Mouse (Mus musculus) forebrain, embryonic 14.5 days (tissue): ENCODE results near the gene Cops7a. TPM values are rescaled to one million over a fixed set of nuclear protein-coding genes. Genes with fewer than 3 reads are reported as not detected.
A peak's percentile ranks its signal among the peaks of the same experiment; 100 is the strongest.

Experiments used
- ATAC-seq: fragments of 200-750 bp; cut with Nextera tagmentation; 2 replicates; pipeline ENCODE4 v1.8.0; 2017; ENCODE audit warnings: mild to moderate bottlenecking, moderate library complexity
- DNase-seq: peaks from one replicate; pipeline ENCODE4 v3.0.0-alpha.2; 2015; ENCODE audit warnings: low spot score
- H3K27ac ChIP-seq: fragments of 300-500 bp; sonication (generic); 2 replicates; pipeline ENCODE4 v1.5.1; 2014; ENCODE audit warnings: low read depth, mild to moderate bottlenecking, control low read depth, low read length, moderate library complexity
- H3K27me3 ChIP-seq: fragments of 300-500 bp; sonication (generic); replicated peaks from 2 replicates; pipeline ENCODE4 v1.6.1; 2014; ENCODE audit warnings: low read length, control low read depth, mixed read lengths; ENCODE audit not compliant: control insufficient read depth, insufficient read depth
- H3K36me3 ChIP-seq: fragments of 300-500 bp; sonication (generic); 2 replicates; pipeline ENCODE4 v1.6.1; 2014; ENCODE audit warnings: low read length, control low read depth; ENCODE audit not compliant: control insufficient read depth, insufficient read depth
- H3K4me1 ChIP-seq: fragments of 300-500 bp; sonication (generic); 2 replicates; pipeline ENCODE4 v1.6.1; 2014; ENCODE audit warnings: antibody characterized with exemption, low read length, control low read depth; ENCODE audit not compliant: control insufficient read depth, insufficient read depth
- H3K4me2 ChIP-seq: fragments of 300-500 bp; sonication (generic); 2 replicates; pipeline ENCODE4 v1.6.1; 2014; ENCODE audit warnings: mild to moderate bottlenecking, control low read depth, low read length
- H3K4me3 ChIP-seq: fragments of 300-500 bp; sonication (generic); 2 replicates; pipeline ENCODE4 v1.5.1; 2014; ENCODE audit warnings: low read depth, low read length, control low read depth
- H3K9ac ChIP-seq: fragments of 300-500 bp; sonication (generic); 2 replicates; pipeline ENCODE4 v1.6.1; 2014; ENCODE audit warnings: mild to moderate bottlenecking, low read length, control low read depth, moderate library complexity
- H3K9me3 ChIP-seq: fragments of 300-500 bp; sonication (generic); replicated peaks from 2 replicates; pipeline ENCODE4 v1.6.1; 2016; ENCODE audit warnings: low read length, control low read depth, mixed read lengths; ENCODE audit not compliant: control insufficient read depth
- WGBS: fragments of 180-500 bp; shearing (Covaris S2); extraction: QIAGEN DNeasy Blood & Tissue Kit; methylation state at CpG from one replicate; pipeline ENCODE4 v1.1.7; 2014; 5-methylcytosine and 5-hydroxymethylcytosine counted together
- polyA plus RNA-seq: library from polyadenylated mRNA; unstranded; fragments of >200 nt; fragmentation: Nextera tagmentation; extraction: Ambion mirVana; gene quantifications from 2 replicates; pipeline ENCODE4 v1.2.1, GENCODE M21; 2014

Gene Cops7a
- polyA plus RNA-seq, 1 experiment from 2014 or later = 105 TPM

DNA sequence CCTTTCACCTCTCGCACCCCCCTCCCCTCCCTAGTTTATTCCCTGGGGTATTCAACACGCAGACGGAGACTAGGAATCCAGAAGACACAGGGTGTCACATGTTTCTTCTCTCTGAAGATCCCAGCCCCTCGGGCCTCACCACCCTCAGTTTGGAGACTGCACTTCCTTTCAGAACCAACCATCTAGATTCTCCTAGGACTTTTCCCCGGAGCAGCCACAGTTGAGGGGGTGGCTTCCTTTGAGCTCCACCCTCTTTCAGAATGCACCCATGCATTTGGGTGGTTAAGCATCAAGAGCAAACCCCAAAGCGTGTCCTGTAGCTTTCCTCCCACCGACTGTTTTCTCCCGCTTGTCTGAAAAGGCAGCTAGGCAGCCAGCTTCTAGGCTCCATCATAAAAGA is 32.7 kb upstream of the Cops7a start:
- H3K4me3 ChIP-seq = peak overlapping the region; percentile 70
- peaks cover 28% of the 10 kb centered on the region for H3K27me3 ChIP-seq
- 13% methylated on average over 8 of the region's 8 CpGs for WGBS
- peak overlapping the region; percentile 83 for H3K9ac ChIP-seq
- no peak overlapping the region for H3K27ac ChIP-seq
- peaks cover 5% of the 10 kb centered on the region for H3K4me1 ChIP-seq
- no peaks in the 10 kb centered on the region for H3K9me3 ChIP-seq
- DNase-seq (no peak), ATAC-seq (no peak)
- H3K4me2 ChIP-seq = peak overlapping the region; percentile 94
- H3K36me3 ChIP-seq = no peaks in the 10 kb centered on the region

DNA sequence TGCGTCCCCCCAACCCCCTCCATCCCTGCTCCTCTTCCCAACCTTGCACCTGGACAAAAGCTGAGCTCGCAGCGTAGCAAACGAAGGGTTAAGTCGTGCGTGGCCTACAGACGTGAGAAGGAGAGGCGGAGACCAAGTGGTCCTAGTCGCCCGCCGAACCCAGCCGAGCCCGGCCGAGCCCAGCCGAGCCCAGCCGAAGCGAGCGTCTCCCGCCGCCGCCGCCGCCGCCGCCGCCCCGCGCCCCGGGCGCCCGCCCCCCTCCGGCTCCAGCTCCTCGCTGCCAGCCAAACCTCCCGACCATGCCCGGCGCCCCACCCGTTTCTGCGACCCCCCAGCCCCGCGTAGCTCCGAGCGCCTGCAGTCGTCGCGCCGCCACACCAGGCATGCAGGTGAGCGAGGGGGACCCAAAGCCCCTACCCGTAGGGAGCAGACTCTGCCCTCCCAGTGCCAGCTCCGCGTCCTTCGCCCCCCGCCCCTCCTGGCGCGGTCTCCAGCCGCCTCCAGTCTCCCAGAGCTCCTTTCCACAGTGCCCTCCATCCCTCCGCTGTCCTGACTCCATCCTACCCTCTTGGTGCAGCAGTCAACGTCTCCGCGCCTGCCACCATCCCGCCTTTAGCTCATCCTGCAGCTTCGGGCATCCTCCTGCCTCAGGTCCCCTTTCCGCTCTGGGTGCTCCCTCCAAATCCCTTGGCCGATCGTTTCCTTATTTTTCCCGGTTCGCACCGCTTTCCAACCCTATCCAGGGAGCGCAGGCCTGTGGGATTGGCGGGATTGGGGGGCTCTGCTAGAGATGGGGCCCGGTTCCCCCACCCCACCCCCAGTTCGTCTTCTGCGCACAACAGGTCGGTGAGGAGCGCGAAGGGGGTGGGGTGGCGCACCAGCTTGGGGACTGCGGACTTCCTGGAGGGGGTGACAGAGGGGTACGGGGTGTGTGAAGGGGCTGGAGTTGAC is 31.5 kb upstream of the Cops7a start, which contains the start of gene Pianp:
Gene Pianp (plus strand): TSS at position 144 of the 951 bp plus-strand sequence.
- WGBS = 1% methylated on average over 45 of the region's 78 CpGs
- H3K4me2 ChIP-seq = peak within 1 kb of the TSS; percentile 94
- peak within 1 kb of the TSS; percentile 83 for H3K9ac ChIP-seq
- peaks cover 5% of the 10 kb centered on the region for H3K4me1 ChIP-seq
- ATAC-seq = peak; percentile 86
- H3K9me3 ChIP-seq = no peaks in the 10 kb centered on the region
- H3K4me3 ChIP-seq = peak within 1 kb of the TSS; percentile 70
- no peaks in the 10 kb centered on the region for H3K36me3 ChIP-seq
- DNase-seq = peak; percentile 81
- H3K27me3 ChIP-seq = peaks cover 25% of the 10 kb centered on the region
- H3K27ac ChIP-seq = peak within 1 kb of the TSS; percentile 55; the same call in 1 of the 2 replicates

DNA sequence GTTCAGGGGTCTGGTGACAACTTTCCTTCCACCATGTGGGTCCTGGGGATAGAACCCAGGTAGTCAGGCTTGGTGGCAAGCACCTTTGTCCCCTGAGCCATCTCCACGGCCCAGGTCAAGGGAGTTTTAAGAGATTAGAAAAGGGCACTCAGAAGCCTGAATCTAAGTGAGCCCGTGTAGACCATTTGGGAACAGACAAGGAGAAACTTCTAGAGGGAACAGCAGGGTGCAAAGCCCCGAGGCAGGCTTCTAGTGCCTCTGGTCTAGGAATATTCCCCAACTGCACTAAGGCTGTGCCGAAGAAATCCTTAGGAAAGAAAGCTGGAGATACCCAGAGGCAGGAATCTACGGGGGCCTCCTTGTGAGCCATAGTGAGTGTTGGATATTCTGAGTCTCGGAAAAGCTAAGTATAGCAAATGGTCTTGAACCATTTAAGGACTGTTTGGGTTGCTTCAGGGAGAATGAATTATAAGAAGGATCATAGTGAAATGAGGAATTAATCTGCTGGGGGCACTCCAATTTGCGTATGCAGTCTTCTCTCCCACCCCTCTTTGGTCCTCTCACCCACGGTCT is 30.6 kb upstream of the Cops7a start:
- ATAC-seq = no peak
- Histone ChIP-seq H3K4me3 (peak overlapping the region; percentile 70), H3K9me3 (no peaks in the 10 kb centered on the region), H3K27ac (no peak overlapping the region), H3K4me1 (peaks cover 5% of the 10 kb centered on the region), H3K36me3 (no peaks in the 10 kb centered on the region), H3K9ac (peak overlapping the region; percentile 83), H3K4me2 (peak overlapping the region; percentile 94), H3K27me3 (peaks cover 25% of the 10 kb centered on the region)
- WGBS = 46% methylated on average over 8 of the region's 8 CpGs
- DNase-seq = no peak

DNA sequence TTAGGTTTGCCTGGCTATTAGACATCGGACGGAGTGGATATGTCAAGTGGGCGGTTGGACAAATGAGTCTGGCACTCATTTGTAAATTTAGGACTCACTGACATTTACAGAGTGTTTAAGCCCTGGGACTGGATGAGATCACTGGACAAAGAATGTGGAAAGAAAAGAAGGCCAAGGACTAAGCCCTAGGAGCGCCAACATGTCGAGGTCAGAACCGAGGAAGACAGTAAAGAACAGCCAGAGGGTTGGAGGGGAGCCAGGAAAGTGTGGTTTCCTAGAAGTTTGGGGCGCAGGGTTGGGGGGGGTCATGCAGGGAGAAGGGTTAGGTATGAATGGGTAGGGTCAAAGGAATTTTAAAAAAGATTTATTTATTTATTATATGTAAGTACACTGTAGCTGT is 29.9 kb upstream of the Cops7a start:
- DNase-seq = no peak
- Histone ChIP-seq H3K36me3 (no peaks in the 10 kb centered on the region), H3K4me1 (peaks cover 5% of the 10 kb centered on the region), H3K9me3 (no peaks in the 10 kb centered on the region), H3K9ac (no peak overlapping the region), H3K4me2 (no peak overlapping the region), H3K27me3 (peaks cover 25% of the 10 kb centered on the region), H3K4me3 (no peak overlapping the region), H3K27ac (no peak overlapping the region)
- ATAC-seq = no peak
- 80% methylated on average over 7 of the region's 7 CpGs for WGBS

DNA sequence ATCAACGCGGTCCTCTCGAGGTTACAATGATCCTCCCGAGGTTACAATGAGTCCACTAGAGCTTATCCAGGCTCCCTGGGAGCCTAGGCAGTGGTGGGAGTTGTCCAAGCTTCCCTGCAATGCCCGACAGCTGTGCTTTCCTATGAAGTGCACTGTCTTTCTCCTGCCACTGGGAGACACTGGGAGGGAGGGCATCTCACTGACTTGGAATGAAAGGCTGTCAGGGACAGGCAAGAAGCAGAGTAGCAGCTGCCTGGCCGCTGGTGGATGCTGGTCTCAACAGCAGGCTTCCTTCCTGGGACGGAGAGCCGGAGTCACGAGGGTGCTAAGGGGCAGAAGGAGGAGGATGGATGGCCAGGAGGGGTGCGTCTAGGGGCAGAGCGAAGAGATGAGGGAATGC is 28.5 kb upstream of the Cops7a start:
- H3K9me3 ChIP-seq = no peaks in the 10 kb centered on the region
- 12% methylated on average over 11 of the region's 11 CpGs for WGBS
- peaks cover 5% of the 10 kb centered on the region for H3K4me1 ChIP-seq
- H3K4me3 ChIP-seq = no peak overlapping the region
- H3K27me3 ChIP-seq = peaks cover 17% of the 10 kb centered on the region
- no peak overlapping the region for H3K4me2 ChIP-seq
- ATAC-seq = no peak
- H3K36me3 ChIP-seq = no peaks in the 10 kb centered on the region
- peak; percentile 51 for DNase-seq
- H3K9ac ChIP-seq = peak overlapping the region; percentile 32; the same call in 1 of the 2 replicates
- H3K27ac ChIP-seq = no peak overlapping the region

DNA sequence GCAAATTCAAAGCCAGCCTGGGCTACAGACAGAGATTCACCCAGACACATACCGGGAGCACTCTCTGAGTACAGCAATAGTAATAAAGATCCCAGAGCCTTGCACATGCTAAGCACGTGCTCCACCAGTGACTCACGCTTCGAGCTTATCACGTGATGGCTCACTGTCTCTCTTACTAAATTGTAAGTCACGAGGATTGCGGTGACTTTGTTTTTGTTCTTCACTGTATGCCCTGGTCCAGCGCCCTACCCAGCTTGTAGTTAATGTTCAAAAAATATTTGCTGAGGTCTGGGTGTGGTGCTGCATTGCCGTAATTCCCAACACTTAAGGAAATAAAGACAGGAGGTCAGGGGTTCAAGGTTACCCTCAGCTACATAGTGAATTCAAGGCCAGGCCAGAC is 28.0 kb upstream of the Cops7a start:
- no peak overlapping the region for H3K27ac ChIP-seq
- peaks cover 5% of the 10 kb centered on the region for H3K4me1 ChIP-seq
- no peaks in the 10 kb centered on the region for H3K36me3 ChIP-seq
- peaks cover 12% of the 10 kb centered on the region for H3K27me3 ChIP-seq
- ATAC-seq = no peak
- H3K4me3 ChIP-seq = no peak overlapping the region
- H3K9ac ChIP-seq = no peak overlapping the region
- H3K9me3 ChIP-seq = no peaks in the 10 kb centered on the region
- 80% methylated on average over 9 of the region's 9 CpGs for WGBS
- no peak overlapping the region for H3K4me2 ChIP-seq
- no peak for DNase-seq

DNA sequence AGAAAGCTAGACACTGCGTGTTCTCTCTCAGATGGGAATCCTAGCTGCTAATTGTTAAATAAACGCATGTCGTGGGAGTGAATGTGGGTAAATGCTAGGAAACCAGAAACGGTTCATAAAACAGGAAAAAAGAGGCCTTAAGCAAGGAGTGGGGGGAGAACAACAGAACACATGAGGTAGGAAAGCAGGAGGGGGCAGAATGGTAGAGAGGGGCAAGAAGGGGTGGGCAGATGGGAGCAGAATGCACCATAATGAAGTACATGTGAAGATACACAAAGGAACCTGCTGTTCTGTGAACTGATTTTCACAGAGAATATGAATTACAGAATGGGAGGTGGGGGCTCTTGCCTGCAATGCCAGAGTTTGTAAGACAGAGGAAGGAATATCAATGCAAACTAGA is 26.9 kb upstream of the Cops7a start:
- peak; percentile 25; the same call in 1 of the 2 replicates for ATAC-seq

DNA sequence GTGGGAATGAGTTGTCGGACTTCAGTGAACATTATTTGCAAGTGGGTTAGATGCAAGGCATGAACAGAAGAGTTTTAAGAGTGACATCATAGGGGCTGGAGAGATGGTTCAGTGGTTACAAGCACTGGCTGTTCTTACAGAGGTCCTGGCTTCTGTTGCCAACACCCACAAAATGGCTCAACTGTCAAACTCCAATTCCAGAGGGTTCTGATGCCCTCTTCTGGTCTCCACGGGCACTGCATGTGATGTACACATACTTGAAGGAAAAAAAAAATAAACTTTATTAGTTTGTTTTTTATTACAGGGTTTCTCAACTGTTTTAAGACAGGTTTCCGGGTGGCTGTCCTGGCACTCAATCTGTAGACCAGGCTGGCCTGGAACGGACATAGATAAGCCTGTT is 2.4 kb upstream of the Cops7a start:
- Histone ChIP-seq H3K9me3 (no peaks in the 10 kb centered on the region), H3K36me3 (no peaks in the 10 kb centered on the region), H3K27ac (no peak overlapping the region), H3K27me3 (no peaks in the 10 kb centered on the region), H3K4me1 (peaks cover 10% of the 10 kb centered on the region), H3K9ac (no peak overlapping the region), H3K4me3 (no peak overlapping the region), H3K4me2 (no peak overlapping the region)
- 81% methylated on average over 4 of the region's 4 CpGs for WGBS
- ATAC-seq (no peak), DNase-seq (peak; percentile 50)

More for the DNA sequence above, 26.9 kb upstream of the Cops7a start:
- DNase-seq = peak; percentile 69
- Histone ChIP-seq H3K27me3 (peaks cover 9% of the 10 kb centered on the region), H3K36me3 (no peaks in the 10 kb centered on the region), H3K9me3 (no peaks in the 10 kb centered on the region), H3K4me3 (no peak overlapping the region), H3K4me2 (no peak overlapping the region), H3K9ac (no peak overlapping the region), H3K27ac (peak overlapping the region; percentile 66), H3K4me1 (peaks cover 5% of the 10 kb centered on the region)
- 75% methylated on average over 4 of the region's 4 CpGs for WGBS
